In the genomic region with DNA sequence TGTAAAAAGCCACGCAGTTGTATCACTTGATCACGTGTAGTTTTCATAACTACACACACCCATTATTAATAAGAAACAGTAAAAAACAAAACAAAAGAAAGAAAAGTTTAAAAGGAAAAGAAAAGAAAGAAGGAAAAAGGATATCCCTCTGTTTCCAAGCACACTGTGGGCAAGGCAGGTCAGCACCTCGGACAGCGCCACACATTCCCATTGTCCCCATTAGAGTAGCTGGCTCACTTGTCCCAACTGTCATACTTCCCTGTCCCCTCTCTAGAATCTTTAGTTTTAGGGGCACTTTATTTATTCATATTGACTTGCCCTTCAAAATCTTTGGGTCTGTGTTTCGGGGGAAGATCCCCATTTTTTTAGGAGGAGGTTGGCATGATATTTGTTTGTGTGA, we compare ENCODE assay signal across 8 mouse cellular contexts. TPM values are rescaled to one million over a fixed set of nuclear protein-coding genes. Genes with fewer than 3 reads are reported as not detected.
DNase-seq lines count a peak whose midpoint lies in the region.
"Had no signal": no experiment of that assay in that cellular context is flagged by ENCODE, and none has a peak within 500 bp of the region (broad histone marks: within the 10 kb centered on the region; RNA-seq: fewer than 3 reads in every experiment).

No protein-coding gene starts in this region.

- intact Hi-C loops in left cerebral cortex, postnatal 4 days (cut with DNase I): no loop called here
- intact Hi-C loops in left cerebral cortex, postnatal 14 days (cut with DNase I): no loop called here

- peak; percentile 23 for DNase-seq in left cerebral cortex, postnatal 4 days
- DNase-seq in left cerebral cortex, postnatal 14 days (ENCODE audit: low spot score in 2 of 2): no peak
- peak; percentile 26 for DNase-seq in adipocyte (ENCODE audit: low spot score)
- DNase-seq in embryo, embryonic 11 days: peak; percentile 70
- peak; percentile 48 for DNase-seq in lung, postnatal 14 days
- no peak for DNase-seq in left cerebral cortex, adult 9 months (ENCODE audit: low spot score in 2 of 2)
- DNase-seq in spleen, adult 18-20 months: no peak

RNA-seq across cellular contexts. Expression of a gene that starts 47.4 kb away (rescaled TPM):
- total RNA-seq in left cerebral cortex, postnatal 4 days (2021): 10 to 100 TPM; 42.9 to 51.1 TPM
- 10 to 100 TPM; 44.9 to 47.4 TPM for total RNA-seq in left cerebral cortex, postnatal 14 days (2021)
- total RNA-seq: monocyte, adult 5-6 weeks had no signal

Comparison
In these comparisons a context has a peak if more than half of its experiments do, and no peak if none do; other contexts are left out.
1. DNase-seq: peak in left cerebral cortex, postnatal 4 days (single experiment), adipocyte (single experiment), embryo, embryonic 11 days (single experiment) and lung, postnatal 14 days (single experiment); none in left cerebral cortex, postnatal 14 days (0 of 2), left cerebral cortex, adult 9 months (0 of 2) and spleen, adult 18-20 months (0 of 2).